Mouse (Mus musculus): ENCODE measurements around the gene B020004J07Rik.
"Not testable (repeated sequence)": the region's sequence is repeated elsewhere in the genome, so short reads cannot be mapped to it uniquely, and the experiment has no call there.

GRCm38 (mm10) chr4:101875687-101876086 lies 31.9 kb upstream of the B020004J07Rik start:
- TF ChIP-seq CTCF (IDR thresholded peaks at IDR 0.05; ENCODE audit: borderline replicate concordance, insufficient read depth, low read depth, low read length); POLR2A (IDR thresholded peaks at IDR 0.05; ENCODE audit: borderline replicate concordance, insufficient read depth, low read length): not testable (repeated sequence)

Measured in cerebellum, adult 2 months (tissue).